Mouse (Mus musculus): ENCODE data around the gene Gse1.

- TF ChIP-seq POLR2A (IDR thresholded peaks at IDR 0.05; ENCODE audit: borderline replicate concordance, control insufficient read depth, low read depth, low read length), result no peak
- peak; percentile 47 for TF ChIP-seq CTCF (IDR thresholded peaks at IDR 0.05; ENCODE audit: control insufficient read depth, insufficient read depth, low read length)
These were observed 156.5 kb downstream of the Gse1 start for GRCm38 (mm10) chr8:120384745-120385144.
